Mouse (Mus musculus) small intestine, adult 10 weeks (tissue): ENCODE data around the gene Fndc8. TPM values are rescaled to one million over a fixed set of nuclear protein-coding genes. Genes with fewer than 3 reads are reported as not detected.

Experiments used
- polyA plus RNA-seq: library from polyadenylated mRNA; stranded (reverse); fragments of 350-450 nt; fragmentation: Illumina TruSeq; extraction: RNeasy Lipid Tissue Mini Kit (QIAGEN cat#74804); gene quantifications from one replicate; pipeline ENCODE4 v1.2.3, GENCODE M21; 2014; ENCODE audit warnings: low replicate concordance

Gene Fndc8
- polyA plus RNA-seq, result not detected

GRCm38 (mm10) chr11:82891936-82892335, at the start of gene Fndc8:
Gene Fndc8, plus strand, starts transcription at chr11:82892124.

GRCm38 (mm10) chr11:82871031-82871446, 20.9 kb upstream of the Fndc8 start, which contains the start of gene Rffl:
Gene Rffl, minus strand, starts transcription at chr11:82871210.

GRCm38 (mm10) chr11:82890342-82890762, 1.6 kb upstream of the Fndc8 start, which contains the start of gene Rad51d:
Gene Rad51d, minus strand, starts transcription at chr11:82890614.

GRCm38 (mm10) chr11:82907651-82908607, 16.0 kb downstream of the Fndc8 start, which contains the start of gene Nle1:
Gene Nle1, minus strand, starts transcription at chr11:82908411.

GRCm38 (mm10) chr11:82910250-82910649, 18.3 kb downstream of the Fndc8 start, which contains the start of gene Unc45b:
Gene Unc45b, plus strand, starts transcription at chr11:82910550.

Other genes starting within 250 kb of the Fndc8 start
- gene Cct6b, start 127.8 kb upstream of the Fndc8 start, polyA plus RNA-seq, result 0.63 TPM
- 13.2 TPM for gene Zfp830, start 127.8 kb upstream of the Fndc8 start, polyA plus RNA-seq
- gene Lig3, start 111.0 kb upstream of the Fndc8 start, polyA plus RNA-seq, result 17.4 TPM
- 10.2 TPM for gene Rffl, start 20.9 kb upstream of the Fndc8 start, polyA plus RNA-seq
- gene Rad51d, start 1.5 kb upstream of the Fndc8 start, polyA plus RNA-seq, result 4.3 TPM
- gene Nle1, start 16.3 kb downstream of the Fndc8 start, polyA plus RNA-seq, result 3.4 TPM
- 0.59 TPM for gene Unc45b, start 18.4 kb downstream of the Fndc8 start, polyA plus RNA-seq
- 14.2 TPM for gene Slfn5, start 59.2 kb downstream of the Fndc8 start, polyA plus RNA-seq
- gene Slfn9, start 99.7 kb downstream of the Fndc8 start, polyA plus RNA-seq, result 36.9 TPM
- 6.9 TPM for gene Slfn8, start 128.7 kb downstream of the Fndc8 start, polyA plus RNA-seq
- gene Slfn2, start 173.0 kb downstream of the Fndc8 start, polyA plus RNA-seq, result 14.3 TPM
- 1.0 TPM for gene Slfn1, start 224.7 kb downstream of the Fndc8 start, polyA plus RNA-seq